Mouse (Mus musculus) ES-Bruce4 (cell line): Measurements from ENCODE around the gene Cpt2. TPM values are rescaled to one million over a fixed set of nuclear protein-coding genes. Genes with fewer than 3 reads are reported as not detected.

Source experiments
- H3K27ac ChIP-seq: 2 replicates; pipeline ENCODE4 v1.5.1; 2012; ENCODE audit warnings: low read length, inconsistent platforms; ENCODE audit not compliant: insufficient read depth
- H3K27me3 ChIP-seq: 2 replicates; pipeline ENCODE4 v1.6.1; 2012; ENCODE audit warnings: mild to moderate bottlenecking, low read length, inconsistent platforms; ENCODE audit not compliant: control insufficient read depth, poor library complexity, insufficient read depth, severe bottlenecking
- H3K36me3 ChIP-seq: 2 replicates; pipeline ENCODE4 v1.6.1; 2012; ENCODE audit warnings: inconsistent platforms, mild to moderate bottlenecking, low read length, moderate library complexity; ENCODE audit not compliant: control insufficient read depth, poor library complexity, insufficient read depth, severe bottlenecking
- H3K4me1 ChIP-seq: one replicate; pipeline ENCODE4 v1.8.1; 2011; ENCODE audit warnings: low read length; ENCODE audit not compliant: control insufficient read depth, insufficient read depth
- H3K4me3 ChIP-seq: 2 replicates; pipeline ENCODE4 v1.5.1; 2011; ENCODE audit warnings: low read depth, mild to moderate bottlenecking, low read length
- H3K9ac ChIP-seq: 2 replicates; pipeline ENCODE4 v1.6.1; 2012; ENCODE audit warnings: low read depth, mild to moderate bottlenecking, inconsistent platforms; ENCODE audit not compliant: poor library complexity, severe bottlenecking
- H3K9me3 ChIP-seq: replicated peaks from 2 replicates; pipeline ENCODE4 v1.6.1; 2012; ENCODE audit warnings: mild to moderate bottlenecking, low read length, inconsistent platforms; ENCODE audit not compliant: control insufficient read depth, poor library complexity, insufficient read depth, severe bottlenecking
- CTCF ChIP-seq: IDR thresholded peaks from one replicate; pipeline ENCODE4 v1.8.1; 2011; ENCODE audit warnings: low read depth, low read length
- EP300 ChIP-seq: IDR thresholded peaks from 2 replicates; pipeline ENCODE4 v1.6.1; 2011; ENCODE audit warnings: low read depth, low read length; ENCODE audit not compliant: insufficient read depth
- POLR2A ChIP-seq: IDR thresholded peaks from one replicate; pipeline ENCODE4 v1.8.1; 2011; ENCODE audit warnings: low read length; ENCODE audit not compliant: insufficient read depth
- polyA plus RNA-seq: library from polyadenylated mRNA; stranded (reverse); fragments of >200 nt; gene quantifications from 2 replicates; pipeline ENCODE4 v1.2.4, GENCODE M21; 2011; ENCODE audit warnings: low read depth; ENCODE audit not compliant: missing spikeins, insufficient read depth, insufficient read length

Gene Cpt2
- 35.9 and 41.5 TPM in 2 replicates for polyA plus RNA-seq

GRCm38 (mm10) chr4:107923145-107923802 lies at the start of gene Cpt2:
Gene Cpt2 (minus strand): TSS chr4:107923610.
- Histone ChIP-seq H3K9me3 (no peaks in the 10 kb centered on the region), H3K27ac (no peak within 1 kb of the TSS), H3K4me1 (no peaks in the 10 kb centered on the region), H3K27me3 (no peaks in the 10 kb centered on the region), H3K36me3 (no peaks in the 10 kb centered on the region), H3K9ac (peak within 1 kb of the TSS; percentile 98), H3K4me3 (peak within 1 kb of the TSS; percentile 95)
- TF ChIP-seq POLR2A (peak; percentile 79), EP300 (no peak), CTCF (no peak)

GRCm38 (mm10) chr4:107971162-107971561 lies 47.8 kb upstream of the Cpt2 start:
- Histone ChIP-seq H3K9me3 (no peaks in the 10 kb centered on the region), H3K36me3 (no peaks in the 10 kb centered on the region), H3K9ac (no peak overlapping the region), H3K4me1 (peaks cover 2% of the 10 kb centered on the region), H3K4me3 (no peak overlapping the region), H3K27me3 (no peaks in the 10 kb centered on the region), H3K27ac (no peak overlapping the region)
- TF ChIP-seq CTCF: no peak
- no peak for TF ChIP-seq EP300
- no peak for TF ChIP-seq POLR2A

GRCm38 (mm10) chr4:107969781-107970180 lies 46.4 kb upstream of the Cpt2 start:
- Histone ChIP-seq H3K36me3 (no peaks in the 10 kb centered on the region), H3K9me3 (no peaks in the 10 kb centered on the region), H3K9ac (no peak overlapping the region), H3K27ac (no peak overlapping the region), H3K4me1 (peaks cover 2% of the 10 kb centered on the region), H3K27me3 (no peaks in the 10 kb centered on the region), H3K4me3 (no peak overlapping the region)
- TF ChIP-seq POLR2A (no peak), CTCF (no peak), EP300 (no peak)

GRCm38 (mm10) chr4:107967966-107968682 lies 44.7 kb upstream of the Cpt2 start, which contains the start of gene Slc1a7:
Gene Slc1a7 (plus strand): TSS chr4:107968332.
- H3K27me3 ChIP-seq: no peaks in the 10 kb centered on the region

GRCm38 (mm10) chr4:107966416-107967109 lies 43.2 kb upstream of the Cpt2 start:
- Histone ChIP-seq H3K4me1 (peaks cover 2% of the 10 kb centered on the region), H3K27ac (no peak overlapping the region), H3K27me3 (no peaks in the 10 kb centered on the region), H3K9ac (no peak overlapping the region), H3K9me3 (no peaks in the 10 kb centered on the region), H3K4me3 (no peak overlapping the region), H3K36me3 (no peaks in the 10 kb centered on the region)
- TF ChIP-seq EP300 (no peak), CTCF (no peak), POLR2A (no peak)

More at GRCm38 (mm10) chr4:107967966-107968682, 44.7 kb upstream of the Cpt2 start, which contains the start of gene Slc1a7:
- H3K36me3 ChIP-seq: no peaks in the 10 kb centered on the region
- no peak within 1 kb of the TSS for H3K27ac ChIP-seq
- H3K9me3 ChIP-seq: no peaks in the 10 kb centered on the region
- no peak within 1 kb of the TSS for H3K4me3 ChIP-seq
- H3K4me1 ChIP-seq: peaks cover 2% of the 10 kb centered on the region
- H3K9ac ChIP-seq: no peak within 1 kb of the TSS
- no peak for TF ChIP-seq POLR2A
- no peak for TF ChIP-seq CTCF
- no peak for TF ChIP-seq EP300

GRCm38 (mm10) chr4:107962792-107963191 lies 39.4 kb upstream of the Cpt2 start:
- no peaks in the 10 kb centered on the region for H3K27me3 ChIP-seq
- no peak overlapping the region for H3K27ac ChIP-seq
- no peaks in the 10 kb centered on the region for H3K36me3 ChIP-seq
- H3K9me3 ChIP-seq: no peaks in the 10 kb centered on the region
- TF ChIP-seq CTCF: no peak
- TF ChIP-seq POLR2A: no peak
- no peak for TF ChIP-seq EP300
- H3K4me1 ChIP-seq: peaks cover 2% of the 10 kb centered on the region
- H3K4me3 ChIP-seq: no peak overlapping the region
- H3K9ac ChIP-seq: no peak overlapping the region
